Mouse (Mus musculus): ENCODE data around the gene Klhl41.

- TF ChIP-seq EP300 (IDR thresholded peaks at IDR 0.05; ENCODE audit: insufficient read depth, low read depth, low read length) (peak; percentile 41; the same call in 1 of the 2 replicates), POLR2A (IDR thresholded peaks at IDR 0.05; ENCODE audit: insufficient read depth, low read length) (no peak)
Measured at GRCm38 (mm10) chr2:69722650-69723518, 53.0 kb downstream of the Klhl41 start.

Data from ES-Bruce4 (cell line).